Mouse (Mus musculus): ENCODE measurements around the gene Gal3st2b. TPM values are rescaled to one million over a fixed set of nuclear protein-coding genes. Genes with fewer than 3 reads are reported as not detected.
"Not testable (repeated sequence)": the region's sequence is repeated elsewhere in the genome, so short reads cannot be mapped to it uniquely, and the experiment has no call there.

Gene Gal3st2b
- total RNA-seq (2021), result under 1 TPM; 0.15 to 0.33 TPM
- long read RNA-seq, experiment 1, result 0 reads
- long read RNA-seq, experiment 2, partial matches to known transcripts, result 0 of 1 reads
- long read RNA-seq, experiment 2, other reads (novel, unspliced or antisense), result 1 of 1 reads

DNA sequence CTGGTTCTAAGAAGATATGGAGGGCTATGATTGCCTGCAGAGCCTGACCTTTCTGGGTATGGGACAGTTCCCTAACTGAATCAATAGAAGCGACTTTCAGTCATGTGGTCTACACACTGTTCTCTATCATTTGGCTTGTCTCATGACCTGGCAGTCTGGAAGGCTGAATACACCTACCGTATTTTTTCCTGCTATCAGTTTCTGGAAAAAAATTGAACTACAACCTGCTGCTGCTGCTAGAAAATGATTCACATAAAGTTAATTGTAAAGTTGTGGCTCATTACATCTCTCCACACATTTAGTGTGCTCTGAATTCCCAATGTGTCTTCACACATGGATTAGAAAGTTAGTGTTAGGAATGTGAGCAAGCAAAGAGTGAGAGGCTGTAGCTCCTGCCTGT is at the start of gene Gal3st2b:
Gene Gal3st2b (plus strand): TSS at position 301 of the 400 bp plus-strand sequence.
- not testable (repeated sequence) for DNase-seq

DNA sequence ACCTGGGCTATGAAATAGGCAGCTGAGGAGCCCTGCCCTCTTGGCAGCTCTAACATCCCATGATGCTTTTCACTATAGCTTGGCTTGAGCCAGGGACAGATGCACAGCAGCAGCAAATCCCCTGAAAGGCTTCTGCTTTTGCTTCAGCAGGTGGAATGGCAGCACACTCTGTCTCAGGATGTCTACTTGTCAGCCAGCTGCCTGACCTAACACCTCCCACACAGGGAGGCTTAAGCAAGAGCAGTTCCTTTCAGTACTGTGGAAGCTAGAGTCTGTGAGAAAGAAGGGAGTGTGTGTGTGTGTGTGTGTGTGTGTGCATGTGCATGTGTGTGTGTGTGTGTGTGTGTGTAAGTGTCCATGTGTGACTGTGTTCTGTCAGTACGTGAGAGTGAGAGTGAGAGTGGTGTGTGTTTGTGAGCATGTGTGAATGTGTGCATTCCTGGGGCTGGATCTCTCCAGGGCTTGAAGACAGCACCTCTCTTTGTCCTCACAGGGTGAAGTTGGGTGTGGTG is 46.5 kb upstream of the Gal3st2b start:
- not testable (repeated sequence) for DNase-seq

DNA sequence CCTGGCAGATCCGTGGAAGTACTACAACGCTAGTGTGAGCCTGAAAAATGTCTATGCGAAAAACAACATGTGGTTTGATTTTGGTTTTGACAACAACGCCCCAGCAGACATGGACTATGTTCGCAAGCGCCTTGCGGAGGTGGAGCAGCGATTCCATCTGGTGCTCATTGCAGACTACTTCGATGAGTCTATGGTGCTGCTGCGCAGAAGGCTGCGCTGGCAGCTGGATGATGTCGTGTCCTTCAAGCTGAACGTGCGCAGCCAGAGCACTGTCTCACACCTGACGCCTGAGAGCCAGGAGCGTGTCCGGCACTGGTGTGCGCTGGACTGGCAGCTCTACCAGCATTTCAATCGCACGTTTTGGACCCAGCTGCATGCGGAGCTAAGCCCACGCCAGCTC is 43.7 kb upstream of the Gal3st2b start:
- not testable (repeated sequence) for DNase-seq

DNA sequence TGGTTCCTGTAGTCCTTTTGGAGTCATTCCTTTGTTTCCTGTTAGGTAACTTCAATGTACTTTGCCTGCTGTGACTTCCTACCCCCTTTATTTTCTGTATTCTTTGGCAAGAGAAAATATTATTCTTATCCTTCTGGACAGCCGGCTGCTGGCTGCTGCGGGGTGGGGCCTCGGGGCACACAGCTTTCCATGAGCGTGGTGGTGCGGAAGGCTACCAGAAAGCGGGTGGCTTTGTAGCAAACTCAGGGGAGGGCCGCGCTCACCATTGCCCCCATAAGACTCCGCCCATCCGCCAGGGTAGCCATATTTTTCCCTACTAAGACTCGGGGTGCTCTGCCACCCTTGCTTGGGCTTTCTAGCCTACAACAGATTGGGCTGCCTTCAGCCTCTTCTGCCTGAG is 36.3 kb upstream of the Gal3st2b start:
- DNase-seq, result not testable (repeated sequence)

DNA sequence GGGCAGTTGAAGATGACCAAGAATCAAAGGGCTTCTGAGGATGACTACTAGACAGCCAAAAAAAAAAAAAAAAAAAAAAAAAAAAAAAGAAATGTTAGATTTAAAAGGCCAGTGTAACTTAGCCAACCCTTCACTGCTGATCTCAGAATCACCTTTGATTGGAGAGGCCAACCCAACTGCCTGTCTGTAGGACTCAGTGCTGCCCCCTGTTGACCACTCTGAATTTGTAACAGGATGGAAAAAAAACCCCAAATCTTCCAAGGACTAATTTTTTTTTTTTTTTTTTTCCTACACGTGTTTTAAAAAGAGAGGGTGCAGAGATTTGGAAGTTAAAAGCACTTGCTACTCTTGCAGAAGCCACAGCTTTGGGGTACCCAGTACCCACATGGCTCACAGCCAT is 27.2 kb upstream of the Gal3st2b start:
- not testable (repeated sequence) for DNase-seq

DNA sequence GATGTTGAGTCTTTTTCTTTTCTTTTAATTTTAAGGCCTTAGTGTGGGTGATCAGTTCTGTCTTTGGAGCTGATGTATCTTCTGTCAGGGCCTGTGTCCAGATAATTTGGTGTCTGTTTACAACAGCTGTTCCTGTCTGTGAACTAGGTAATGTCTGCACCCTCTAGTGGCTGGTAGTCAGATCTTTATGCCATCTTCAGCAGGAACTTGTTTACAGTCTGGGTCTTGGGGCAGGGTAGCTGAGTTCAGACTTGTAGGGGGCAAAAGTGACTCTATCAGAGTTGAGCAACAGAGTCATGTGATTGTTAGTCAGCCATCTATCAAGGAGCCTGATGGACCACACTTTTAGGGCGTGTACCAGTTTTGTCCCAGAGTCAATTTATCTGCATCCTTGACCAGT is 20.7 kb upstream of the Gal3st2b start:
- DNase-seq, result not testable (repeated sequence)

DNA sequence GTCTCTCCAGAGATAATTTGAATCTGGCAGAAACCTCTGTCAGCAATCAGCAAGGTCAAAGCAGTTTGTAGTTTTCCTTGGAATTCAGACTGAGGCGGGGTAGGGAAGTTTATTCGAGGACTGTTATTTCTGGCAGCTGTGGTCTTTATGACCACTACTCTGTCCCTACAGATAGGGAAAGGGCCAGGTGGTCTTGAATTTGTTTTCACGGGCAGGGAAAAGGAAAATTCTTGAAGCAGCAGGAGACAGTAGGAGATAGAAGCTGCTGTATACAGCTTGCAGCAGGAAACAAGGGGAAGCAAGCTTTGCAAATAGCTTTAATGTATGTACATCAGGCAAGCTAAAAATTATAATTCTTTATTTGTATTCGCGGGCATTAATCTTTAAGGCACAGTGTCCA is 16.8 kb upstream of the Gal3st2b start:
- peak; percentile 19 for DNase-seq

DNA sequence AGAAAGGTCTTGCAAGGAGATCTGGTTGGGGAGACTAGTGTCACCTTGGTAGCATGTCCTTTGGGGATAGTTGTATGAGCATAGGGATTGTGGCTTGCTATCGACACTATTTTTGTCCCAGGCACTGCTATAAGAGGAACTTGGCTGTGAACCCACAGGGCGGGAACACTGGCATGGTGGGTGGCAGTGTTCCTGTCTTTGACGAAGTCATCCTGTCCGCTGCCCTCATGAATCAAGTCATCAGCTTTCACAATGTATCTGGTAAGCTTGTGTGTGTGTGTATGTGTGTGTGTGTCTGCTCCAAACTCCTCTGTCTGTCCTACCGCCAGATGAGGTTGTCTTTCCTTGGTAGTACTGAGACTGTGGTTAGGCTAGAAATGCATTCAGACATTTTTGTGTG is 11.4 kb upstream of the Gal3st2b start:
- not testable (repeated sequence) for DNase-seq

DNA sequence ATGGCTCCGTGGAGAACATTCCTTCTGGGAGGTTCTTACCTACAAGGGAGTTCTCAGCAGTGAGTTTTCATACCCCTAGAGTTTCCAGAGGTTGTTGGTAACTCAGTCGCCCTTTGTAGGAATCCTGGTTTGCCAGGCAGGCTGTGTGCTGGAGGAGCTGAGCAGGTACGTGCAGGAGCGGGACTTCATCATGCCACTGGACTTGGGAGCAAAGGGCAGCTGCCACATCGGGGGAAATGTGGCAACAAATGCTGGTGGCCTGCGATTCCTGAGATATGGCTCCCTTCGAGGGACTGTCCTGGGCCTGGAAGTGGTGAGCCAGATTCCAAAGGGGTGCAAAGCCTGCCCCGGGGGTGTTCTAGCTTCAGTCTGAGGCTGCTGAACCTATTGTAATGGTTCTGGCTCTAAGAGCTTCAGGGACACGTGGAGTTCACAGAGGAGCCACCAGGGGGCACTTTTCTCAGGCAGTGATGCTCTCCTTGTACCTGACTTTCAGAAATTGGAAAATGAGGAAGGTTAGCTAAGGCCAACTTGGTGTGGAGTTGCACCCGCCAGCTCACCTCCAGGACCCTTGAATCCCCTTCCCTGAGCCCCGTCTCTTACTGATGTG is 9.0 kb upstream of the Gal3st2b start:
- DNase-seq, result not testable (repeated sequence)

DNA sequence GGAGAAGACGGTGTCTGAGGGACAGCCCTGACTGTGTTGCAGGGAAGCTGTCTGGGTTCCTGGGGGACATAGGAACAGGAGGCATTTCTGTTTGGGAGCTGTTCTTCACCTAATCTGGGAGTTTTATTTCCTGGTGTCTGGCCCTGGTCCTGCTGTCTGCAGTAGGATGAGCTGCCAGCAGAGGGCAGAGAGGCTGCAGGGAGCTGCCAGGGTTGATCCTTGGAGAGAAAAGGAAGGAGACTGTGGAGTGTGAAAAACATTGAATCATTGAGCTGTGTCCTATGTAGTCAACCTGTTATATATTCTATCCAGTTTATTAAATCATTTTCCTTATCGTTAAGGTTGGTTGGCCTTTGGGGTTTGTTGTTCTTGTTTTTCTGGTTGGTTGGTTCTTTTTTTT is 6.2 kb upstream of the Gal3st2b start:
- DNase-seq, result not testable (repeated sequence)

DNA sequence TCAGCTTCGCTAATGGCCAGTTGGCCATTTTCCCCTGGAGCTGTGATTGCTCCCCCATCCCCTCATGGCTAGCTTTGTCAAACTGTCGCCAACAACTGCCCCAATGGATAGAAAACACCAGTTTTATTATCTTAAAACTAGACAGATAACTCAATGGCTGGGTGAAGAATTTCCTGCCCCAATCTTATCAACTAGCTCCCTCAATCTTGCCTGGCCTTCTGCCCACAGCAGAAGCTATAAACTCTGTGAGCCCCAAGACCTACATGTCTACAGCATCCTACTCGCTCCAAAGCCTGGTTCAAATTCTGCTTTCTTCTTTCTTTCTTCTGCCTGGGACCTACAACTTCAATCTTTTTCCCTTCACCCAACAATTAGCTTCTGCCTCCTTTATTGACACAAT is 951 bp upstream of the Gal3st2b start:
- DNase-seq, result not testable (repeated sequence)

DNA sequence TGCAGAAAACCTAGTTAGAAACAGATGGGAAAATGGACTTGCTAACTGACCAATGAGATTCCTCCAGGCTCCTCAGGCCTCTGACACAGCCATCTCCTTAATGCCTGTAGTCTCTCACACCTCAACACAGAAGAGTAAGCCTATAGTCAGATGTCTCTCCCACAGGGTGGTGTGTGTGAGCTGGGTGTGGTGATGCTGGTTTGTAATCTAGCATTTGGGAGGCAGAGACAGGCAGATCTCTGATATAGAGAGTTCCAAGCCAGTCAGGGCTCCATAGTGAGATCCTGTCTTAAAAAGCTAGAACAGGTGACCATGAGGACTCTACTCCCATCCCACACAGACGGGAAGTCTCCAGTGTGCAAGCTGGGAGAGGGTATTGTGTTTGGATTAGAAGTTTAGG is 664 bp downstream of the Gal3st2b start:
- not testable (repeated sequence) for DNase-seq

DNA sequence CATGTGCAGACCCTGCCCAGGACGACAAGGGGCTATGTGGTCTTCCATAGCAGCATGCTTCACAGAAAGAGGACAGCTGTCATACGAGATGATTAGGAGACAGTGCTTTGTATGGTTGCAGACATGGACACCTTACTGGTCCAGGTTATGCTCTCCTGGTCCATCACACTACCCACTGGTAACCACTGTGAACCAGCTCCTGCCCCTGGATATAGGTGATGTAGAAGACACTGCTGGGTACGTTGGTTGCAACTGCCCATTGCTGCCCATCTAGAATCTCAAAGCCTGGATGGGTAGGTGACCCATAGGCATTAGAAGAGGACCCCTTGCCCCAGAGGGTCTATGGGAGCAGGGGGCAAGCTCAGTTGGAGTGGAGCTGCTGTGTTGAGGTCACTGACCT is 1.2 kb downstream of the Gal3st2b start:
- not testable (repeated sequence) for DNase-seq

DNA sequence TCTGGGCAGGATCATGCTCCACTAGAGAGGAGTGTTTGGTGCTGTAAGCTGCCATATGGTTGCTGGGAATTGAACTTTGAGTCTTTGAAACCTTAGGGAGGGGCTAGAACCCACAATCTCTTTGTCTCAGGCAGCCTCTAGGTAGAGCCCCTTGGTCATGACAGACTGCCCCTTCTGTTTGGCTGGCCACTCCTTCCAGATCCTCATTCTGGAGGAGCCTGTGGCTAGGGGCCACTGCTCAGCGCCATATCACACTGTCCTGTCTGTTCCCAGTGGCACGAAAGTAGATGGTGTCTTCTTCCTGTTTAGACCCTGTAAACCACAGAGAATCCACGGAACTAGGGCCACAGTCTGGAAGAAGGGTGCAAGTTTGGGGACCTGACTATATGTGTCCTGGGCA is 4.5 kb downstream of the Gal3st2b start:
- not testable (repeated sequence) for DNase-seq

DNA sequence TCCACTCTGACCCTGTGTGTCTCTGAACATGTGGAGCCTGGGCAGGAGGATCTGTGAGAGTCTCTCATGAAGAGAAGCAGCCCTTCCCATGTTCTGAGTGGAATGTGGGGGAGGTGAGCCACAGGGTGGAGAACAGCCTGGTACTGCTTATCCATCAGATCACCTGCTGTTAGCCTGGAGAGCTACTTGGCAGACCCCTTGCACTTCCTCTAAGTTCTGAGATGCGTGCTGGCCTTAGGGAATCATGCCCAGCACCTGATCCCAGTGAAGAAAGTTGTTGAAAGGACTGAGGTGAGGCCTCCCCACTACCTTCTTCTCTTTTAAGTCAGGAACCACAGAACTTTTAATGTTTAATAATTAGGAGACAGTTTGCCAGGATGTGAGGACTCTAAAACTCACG is 5.0 kb downstream of the Gal3st2b start:
- not testable (repeated sequence) for DNase-seq

DNA sequence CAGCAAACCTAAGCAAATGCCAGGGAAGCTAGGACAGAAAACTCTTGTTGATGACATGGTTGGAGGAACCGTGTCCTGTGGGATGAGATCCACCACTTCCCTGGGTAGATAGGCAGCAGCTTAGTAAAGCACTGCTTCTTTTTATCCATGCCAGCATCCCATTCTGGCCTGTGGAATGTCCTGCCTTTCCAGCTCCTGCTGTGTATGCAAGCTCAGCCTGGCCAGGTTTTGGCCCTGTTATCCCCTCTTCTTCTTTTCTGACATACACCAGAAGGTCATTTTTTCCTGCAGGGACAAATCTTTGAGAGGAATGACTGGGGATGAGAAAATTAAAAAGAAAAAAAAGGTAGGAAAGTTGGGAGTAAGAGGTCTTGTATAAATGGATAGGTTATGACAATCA is 17.3 kb downstream of the Gal3st2b start:
- DNase-seq, result not testable (repeated sequence)

DNA sequence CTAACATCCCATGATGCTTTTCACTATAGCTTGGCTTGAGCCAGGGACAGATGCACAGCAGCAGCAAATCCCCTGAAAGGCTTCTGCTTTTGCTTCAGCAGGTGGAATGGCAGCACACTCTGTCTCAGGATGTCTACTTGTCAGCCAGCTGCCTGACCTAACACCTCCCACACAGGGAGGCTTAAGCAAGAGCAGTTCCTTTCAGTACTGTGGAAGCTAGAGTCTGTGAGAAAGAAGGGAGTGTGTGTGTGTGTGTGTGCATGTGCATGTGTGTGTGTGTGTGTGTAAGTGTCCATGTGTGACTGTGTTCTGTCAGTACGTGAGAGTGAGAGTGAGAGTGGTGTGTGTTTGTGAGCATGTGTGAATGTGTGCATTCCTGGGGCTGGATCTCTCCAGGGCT is 19.7 kb downstream of the Gal3st2b start:
- not testable (repeated sequence) for DNase-seq

DNA sequence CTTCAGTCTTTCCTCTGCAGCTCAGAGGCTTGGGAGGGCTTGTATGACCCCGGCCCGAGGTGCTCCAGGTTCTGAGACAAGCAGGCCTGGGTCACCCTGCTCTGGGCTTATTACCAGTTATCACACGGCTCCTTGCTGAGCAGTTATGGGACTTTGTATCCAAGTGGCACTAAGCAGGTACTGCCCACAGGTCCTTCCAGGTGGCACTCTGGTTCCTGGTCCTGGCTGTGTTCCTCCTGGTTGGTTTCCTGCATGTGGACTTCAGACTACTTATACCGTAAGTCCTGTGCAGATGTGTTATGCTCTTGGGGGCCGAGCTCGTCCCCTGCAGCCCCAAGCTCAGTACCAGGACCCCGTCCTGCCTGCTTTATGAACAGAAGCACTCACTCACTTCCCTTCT is 20.3 kb downstream of the Gal3st2b start:
- DNase-seq, result not testable (repeated sequence)

DNA sequence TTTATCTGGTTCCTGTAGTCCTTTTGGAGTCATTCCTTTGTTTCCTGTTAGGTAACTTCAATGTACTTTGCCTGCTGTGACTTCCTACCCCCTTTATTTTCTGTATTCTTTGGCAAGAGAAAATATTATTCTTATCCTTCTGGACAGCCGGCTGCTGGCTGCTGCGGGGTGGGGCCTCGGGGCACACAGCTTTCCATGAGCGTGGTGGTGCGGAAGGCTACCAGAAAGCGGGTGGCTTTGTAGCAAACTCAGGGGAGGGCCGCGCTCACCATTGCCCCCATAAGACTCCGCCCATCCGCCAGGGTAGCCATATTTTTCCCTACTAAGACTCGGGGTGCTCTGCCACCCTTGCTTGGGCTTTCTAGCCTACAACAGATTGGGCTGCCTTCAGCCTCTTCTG is 31.0 kb downstream of the Gal3st2b start:
- DNase-seq, result not testable (repeated sequence)

DNA sequence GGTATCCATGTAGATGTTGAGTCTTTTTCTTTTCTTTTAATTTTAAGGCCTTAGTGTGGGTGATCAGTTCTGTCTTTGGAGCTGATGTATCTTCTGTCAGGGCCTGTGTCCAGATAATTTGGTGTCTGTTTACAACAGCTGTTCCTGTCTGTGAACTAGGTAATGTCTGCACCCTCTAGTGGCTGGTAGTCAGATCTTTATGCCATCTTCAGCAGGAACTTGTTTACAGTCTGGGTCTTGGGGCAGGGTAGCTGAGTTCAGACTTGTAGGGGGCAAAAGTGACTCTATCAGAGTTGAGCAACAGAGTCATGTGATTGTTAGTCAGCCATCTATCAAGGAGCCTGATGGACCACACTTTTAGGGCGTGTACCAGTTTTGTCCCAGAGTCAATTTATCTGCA is 48.4 kb downstream of the Gal3st2b start:
- DNase-seq, result not testable (repeated sequence)

DNA sequence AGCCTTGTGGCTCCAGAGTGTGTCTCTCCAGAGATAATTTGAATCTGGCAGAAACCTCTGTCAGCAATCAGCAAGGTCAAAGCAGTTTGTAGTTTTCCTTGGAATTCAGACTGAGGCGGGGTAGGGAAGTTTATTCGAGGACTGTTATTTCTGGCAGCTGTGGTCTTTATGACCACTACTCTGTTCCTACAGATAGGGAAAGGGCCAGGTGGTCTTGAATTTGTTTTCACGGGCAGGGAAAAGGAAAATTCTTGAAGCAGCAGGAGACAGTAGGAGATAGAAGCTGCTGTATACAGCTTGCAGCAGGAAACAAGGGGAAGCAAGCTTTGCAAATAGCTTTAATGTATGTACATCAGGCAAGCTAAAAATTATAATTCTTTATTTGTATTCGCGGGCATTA is 52.3 kb downstream of the Gal3st2b start:
- not testable (repeated sequence) for DNase-seq

DNA sequence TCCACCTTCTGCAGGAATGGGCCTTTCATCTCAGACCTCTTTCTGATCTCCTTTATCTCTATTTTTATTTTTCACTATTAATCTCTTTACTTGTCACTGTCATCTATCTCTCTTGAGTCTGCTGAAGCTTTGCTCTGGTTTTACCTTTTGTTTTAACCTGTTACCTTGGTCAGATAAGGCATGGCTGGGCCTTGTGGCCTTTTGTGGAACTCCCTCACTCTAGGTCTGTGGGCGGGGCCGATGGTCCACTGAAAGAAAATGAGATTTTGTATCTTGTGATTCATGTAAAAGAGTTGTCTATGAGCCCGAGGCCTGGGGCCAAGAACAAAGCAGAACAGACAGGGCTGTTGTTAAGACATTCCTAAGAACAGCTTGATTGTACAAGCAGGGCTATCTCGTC is 52.7 kb downstream of the Gal3st2b start:
- DNase-seq, result not testable (repeated sequence)

DNA sequence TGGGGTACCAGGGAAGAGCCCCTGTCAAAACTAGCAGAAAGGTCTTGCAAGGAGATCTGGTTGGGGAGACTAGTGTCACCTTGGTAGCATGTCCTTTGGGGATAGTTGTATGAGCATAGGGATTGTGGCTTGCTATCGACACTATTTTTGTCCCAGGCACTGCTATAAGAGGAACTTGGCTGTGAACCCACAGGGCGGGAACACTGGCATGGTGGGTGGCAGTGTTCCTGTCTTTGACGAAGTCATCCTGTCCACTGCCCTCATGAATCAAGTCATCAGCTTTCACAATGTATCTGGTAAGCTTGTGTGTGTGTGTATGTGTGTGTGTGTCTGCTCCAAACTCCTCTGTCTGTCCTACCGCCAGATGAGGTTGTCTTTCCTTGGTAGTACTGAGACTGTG is 57.7 kb downstream of the Gal3st2b start:
- not testable (repeated sequence) for DNase-seq

DNA sequence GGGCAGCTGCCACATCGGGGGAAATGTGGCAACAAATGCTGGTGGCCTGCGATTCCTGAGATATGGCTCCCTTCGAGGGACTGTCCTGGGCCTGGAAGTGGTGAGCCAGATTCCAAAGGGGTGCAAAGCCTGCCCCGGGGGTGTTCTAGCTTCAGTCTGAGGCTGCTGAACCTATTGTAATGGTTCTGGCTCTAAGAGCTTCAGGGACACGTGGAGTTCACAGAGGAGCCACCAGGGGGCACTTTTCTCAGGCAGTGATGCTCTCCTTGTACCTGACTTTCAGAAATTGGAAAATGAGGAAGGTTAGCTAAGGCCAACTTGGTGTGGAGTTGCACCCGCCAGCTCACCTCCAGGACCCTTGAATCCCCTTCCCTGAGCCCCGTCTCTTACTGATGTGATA is 60.2 kb downstream of the Gal3st2b start:
- not testable (repeated sequence) for DNase-seq
